Mouse (Mus musculus): Measurements from ENCODE around the gene Ptpn11. TPM values are rescaled to one million over a fixed set of nuclear protein-coding genes. Genes with fewer than 3 reads are reported as not detected.
"Not testable (repeated sequence)": the region's sequence is repeated elsewhere in the genome, so short reads cannot be mapped to it uniquely, and the experiment has no call there.

The Ptpn11 gene
- total RNA-seq, 1 experiment, result 40.2 TPM

- Histone ChIP-seq H3K36me3 (ENCODE audit: control insufficient read depth, insufficient read depth, low read length, poor library complexity, severe bottlenecking) (peaks cover 60% of the 10 kb centered on the region), H3K4me3 (ENCODE audit: insufficient read depth in 1 of 2, low read depth in 1 of 2, low read length in 2 of 2, poor library complexity in 1 of 2, severe bottlenecking in 1 of 2) (peak overlapping the region in 1 of 2 experiments; percentile 85; a peak in 2 of 4 replicates), H3K9ac (ENCODE audit: insufficient read depth, low read depth, low read length, poor library complexity, severe bottlenecking) (peak overlapping the region; percentile 97; the same call in 1 of the 2 replicates), H3K4me1 (ENCODE audit: control insufficient read depth in 2 of 2, insufficient read depth in 2 of 2, low read length in 2 of 2, poor library complexity in 1 of 2) (0 out of 4 replicates have a peak, but pooled peaks cover 0 to 2% of the 10 kb centered on the region in 2 experiments), H3K27ac (ENCODE audit: insufficient read depth, low read depth, low read length, poor library complexity, severe bottlenecking) (no peak overlapping the region), H3K9me3 (ENCODE audit: control insufficient read depth, insufficient read depth, low read depth, low read length) (no peaks in the 10 kb centered on the region)
- no peak for DNase-seq (ENCODE audit: low read depth, low spot score)
- TF ChIP-seq ZNF384 (IDR thresholded peaks at IDR 0.05; ENCODE audit: low read depth, low read length) (no peak), HCFC1 (IDR thresholded peaks at IDR 0.05; ENCODE audit: borderline replicate concordance, insufficient read depth, low read length) (no peak), CHD2 (IDR thresholded peaks at IDR 0.05; ENCODE audit: low read depth, low read length) (no peak), ZC3H11A (IDR thresholded peaks at IDR 0.05; ENCODE audit: borderline replicate concordance, low read depth, low read length) (no peak), MAFK (IDR thresholded peaks at IDR 0.05; ENCODE audit: insufficient read depth, low read depth, low read length) (no peak)
- in situ Hi-C loops (cut with MboI; ENCODE audit: low sequenced_read_pairs in 2 of 2, unreplicated experiment in 2 of 2), result no loop called here
Measured at GRCm38 (mm10) chr5:121206984-121207383, 15.8 kb upstream of the Ptpn11 start.

- TF ChIP-seq CHD2 (IDR thresholded peaks at IDR 0.05; ENCODE audit: low read depth, low read length), result no peak
- no peak for TF ChIP-seq HCFC1 (IDR thresholded peaks at IDR 0.05; ENCODE audit: borderline replicate concordance, insufficient read depth, low read length)
- no peak for TF ChIP-seq MAFK (IDR thresholded peaks at IDR 0.05; ENCODE audit: insufficient read depth, low read depth, low read length)
- TF ChIP-seq ZC3H11A (IDR thresholded peaks at IDR 0.05; ENCODE audit: borderline replicate concordance, low read depth, low read length), result no peak
- no peak for TF ChIP-seq ZNF384 (IDR thresholded peaks at IDR 0.05; ENCODE audit: low read depth, low read length)
- Histone ChIP-seq H3K36me3 (ENCODE audit: control insufficient read depth, insufficient read depth, low read length, poor library complexity, severe bottlenecking) (peaks cover 56% of the 10 kb centered on the region), H3K9ac (ENCODE audit: insufficient read depth, low read depth, low read length, poor library complexity, severe bottlenecking) (peak overlapping the region; percentile 97), H3K4me1 (ENCODE audit: control insufficient read depth in 2 of 2, insufficient read depth in 2 of 2, low read length in 2 of 2, poor library complexity in 1 of 2) (0 out of 4 replicates have a peak, but pooled peaks cover 0 to 2% of the 10 kb centered on the region in 2 experiments), H3K9me3 (ENCODE audit: control insufficient read depth, insufficient read depth, low read depth, low read length) (no peaks in the 10 kb centered on the region), H3K4me3 (ENCODE audit: insufficient read depth in 1 of 2, low read depth in 1 of 2, low read length in 2 of 2, poor library complexity in 1 of 2, severe bottlenecking in 1 of 2) (peak overlapping the region; percentile 85 to 98), H3K27ac (ENCODE audit: insufficient read depth, low read depth, low read length, poor library complexity, severe bottlenecking) (no peak overlapping the region)
- in situ Hi-C loops (cut with MboI; ENCODE audit: low sequenced_read_pairs in 2 of 2, unreplicated experiment in 2 of 2), result no loop called here
- DNase-seq (ENCODE audit: low read depth, low spot score), result no peak
Measured at GRCm38 (mm10) chr5:121206540-121206939, 15.3 kb upstream of the Ptpn11 start.

- H3K27ac ChIP-seq (ENCODE audit: insufficient read depth, low read depth, low read length, poor library complexity, severe bottlenecking); H3K4me1 ChIP-seq (ENCODE audit: control insufficient read depth in 2 of 2, insufficient read depth in 2 of 2, low read length in 2 of 2, poor library complexity in 1 of 2); H3K9me3 ChIP-seq (ENCODE audit: control insufficient read depth, insufficient read depth, low read depth, low read length); DNase-seq (ENCODE audit: low read depth, low spot score); in situ Hi-C loops (cut with MboI; ENCODE audit: low sequenced_read_pairs in 2 of 2, unreplicated experiment in 2 of 2): not testable (repeated sequence)
- H3K36me3 ChIP-seq (ENCODE audit: control insufficient read depth, insufficient read depth, low read length, poor library complexity, severe bottlenecking), result peaks cover 47% of the 10 kb centered on the region
- H3K4me3 ChIP-seq (ENCODE audit: insufficient read depth in 1 of 2, low read depth in 1 of 2, low read length in 2 of 2, poor library complexity in 1 of 2, severe bottlenecking in 1 of 2), result peak overlapping the region; percentile 85 to 98
- H3K9ac ChIP-seq (ENCODE audit: insufficient read depth, low read depth, low read length, poor library complexity, severe bottlenecking), result peak overlapping the region; percentile 97
Measured at GRCm38 (mm10) chr5:121205537-121206130, 14.4 kb upstream of the Ptpn11 start.

GRCm38 (mm10) chr5:121204132-121205089 is 13.2 kb upstream of the Ptpn11 start, which contains the start of gene Rpl6:
Rpl6 (plus strand) TSS chr5:121204481.
- Histone ChIP-seq H3K4me1 (ENCODE audit: control insufficient read depth in 2 of 2, insufficient read depth in 2 of 2, low read length in 2 of 2, poor library complexity in 1 of 2) (0 out of 4 replicates have a peak, but pooled peaks cover 0 to 2% of the 10 kb centered on the region in 2 experiments), H3K4me3 (ENCODE audit: insufficient read depth in 1 of 2, low read depth in 1 of 2, low read length in 2 of 2, poor library complexity in 1 of 2, severe bottlenecking in 1 of 2) (peak within 1 kb of the TSS; percentile 85 to 98)
- DNase-seq (ENCODE audit: low read depth, low spot score), result peak; percentile 57

More at GRCm38 (mm10) chr5:121204132-121205089, 13.2 kb upstream of the Ptpn11 start, which contains the start of gene Rpl6:
- Histone ChIP-seq H3K27ac (ENCODE audit: insufficient read depth, low read depth, low read length, poor library complexity, severe bottlenecking) (peak within 1 kb of the TSS; percentile 82), H3K9ac (ENCODE audit: insufficient read depth, low read depth, low read length, poor library complexity, severe bottlenecking) (peak within 1 kb of the TSS; percentile 97), H3K9me3 (ENCODE audit: control insufficient read depth, insufficient read depth, low read depth, low read length) (no peaks in the 10 kb centered on the region), H3K36me3 (ENCODE audit: control insufficient read depth, insufficient read depth, low read length, poor library complexity, severe bottlenecking) (peaks cover 43% of the 10 kb centered on the region)
- in situ Hi-C loops (cut with MboI; ENCODE audit: low sequenced_read_pairs in 2 of 2, unreplicated experiment in 2 of 2), result no loop called here
- TF ChIP-seq CHD2 (IDR thresholded peaks at IDR 0.05; ENCODE audit: low read depth, low read length) (no peak), MAFK (IDR thresholded peaks at IDR 0.05; ENCODE audit: insufficient read depth, low read depth, low read length) (no peak), HCFC1 (IDR thresholded peaks at IDR 0.05; ENCODE audit: borderline replicate concordance, insufficient read depth, low read length) (peak; percentile 97), ZNF384 (IDR thresholded peaks at IDR 0.05; ENCODE audit: low read depth, low read length) (peak; percentile 67), ZC3H11A (IDR thresholded peaks at IDR 0.05; ENCODE audit: borderline replicate concordance, low read depth, low read length) (no peak)

Data from ES-E14 (cell line).